Mouse (Mus musculus) liver, embryonic 14.5 days (tissue): ENCODE results near the gene Sema7a.

Experiments used
- CTCF ChIP-seq: IDR thresholded peaks from 2 replicates; pipeline ENCODE4 v1.5.1; 2016; ENCODE audit warnings: antibody characterized with exemption, low read depth, control low read depth
- EP300 ChIP-seq: IDR thresholded peaks from 2 replicates; pipeline ENCODE4 v1.6.1; 2016; ENCODE audit warnings: antibody characterized with exemption, low read depth

DNA sequence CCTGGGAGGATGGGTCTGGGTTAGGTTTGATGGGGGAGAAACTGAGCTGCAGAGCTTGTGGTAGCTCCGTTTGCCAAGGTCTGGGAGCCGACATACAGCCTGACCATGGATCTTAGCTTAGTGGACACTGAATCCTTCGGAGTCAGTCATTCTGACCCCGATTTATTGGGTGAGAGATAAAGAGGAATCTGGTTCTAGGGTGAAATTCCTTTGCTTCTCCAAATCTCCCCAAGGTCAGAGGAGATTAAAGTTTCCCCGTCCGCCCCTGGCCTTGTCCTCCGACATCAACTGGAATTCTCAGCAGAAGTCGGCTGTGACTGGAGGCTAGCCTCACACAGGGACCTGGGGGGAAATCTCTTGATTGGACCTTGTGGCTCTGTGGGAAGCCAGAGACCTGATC, 71.6 kb downstream of the Sema7a start:
- no peak for TF ChIP-seq CTCF
- TF ChIP-seq EP300: no peak
